Comparison of ENCODE assay signal across 10 mouse cellular contexts in genomic region chr8:86768499-86768898, GRCm38 (mm10). TPM values are rescaled to one million over a fixed set of nuclear protein-coding genes. Genes with fewer than 3 reads are reported as not detected.
A peak's percentile ranks its signal among the peaks of the same experiment; 100 is the strongest.
DNase-seq lines count a peak whose midpoint lies in the region; ATAC-seq and TF ChIP-seq lines count a peak whose summit lies in the region.
"Had no signal": no experiment of that assay in that cellular context is flagged by ENCODE, and none has a peak within 500 bp of the region (broad histone marks: within the 10 kb centered on the region; RNA-seq: fewer than 3 reads in every experiment).

No protein-coding gene starts in this region.

- peak overlapping the region; percentile 59 for H3K27ac ChIP-seq in heart, adult 2 months
- H3K27ac ChIP-seq in heart, embryonic 12.5 days (ENCODE audit: poor library complexity, severe bottlenecking), result no peak overlapping the region
- H3K27ac ChIP-seq in macrophage, result peak overlapping the region; percentile 64
- H3K27ac ChIP-seq in liver, embryonic 12.5 days, result no peak overlapping the region
- H3K27ac ChIP-seq: embryonic facial prominence, embryonic 13.5 days; limb, embryonic 12.5 days had no signal

- CTCF ChIA-PET in Patski (lab: Charles Lee), result interaction anchor here (0.7 kb wide), 1 partner anchor 9 kb away, joined by 3 read pairs; no protein-coding TSS in a partner anchor

- no peaks in the 10 kb centered on the region for H3K79me2 ChIP-seq in heart, adult 2 months (replicated peaks; ENCODE audit: control insufficient read depth, insufficient read depth, low read length)
- no peaks in the 10 kb centered on the region for H3K79me2 ChIP-seq in macrophage (ENCODE audit: inconsistent target)

- intact Hi-C loops in heart, adult 2 months (cut with DNase I), result no loop called here

- TF ChIP-seq EP300 in heart, adult 2 months (IDR thresholded peaks at IDR 0.05; ENCODE audit: insufficient read depth, low read depth, low read length), result 0 out of 2 replicates have a peak, but pooled peaks have one; percentile 50

- TF ChIP-seq POLR2A in heart, adult 2 months (IDR thresholded peaks at IDR 0.05; ENCODE audit: insufficient read depth, low read depth, low read length), result no peak

- ATAC-seq in heart, embryonic 12.5 days (ENCODE audit: insufficient number of reproducible peaks, low FRiP score), result no peak
- peak; percentile 78 for ATAC-seq in Patski
- no peak for ATAC-seq in liver, embryonic 12.5 days

- in situ Hi-C loops in Patski (cut with MboI; ENCODE audit: low pct_unique_long_range_greater_than_20kb), result no loop called here

- POLR2A ChIA-PET in Patski (lab: Charles Lee), result interaction anchor here (1.5 kb wide), 1 partner anchor 123 kb away, joined by 3 read pairs; no protein-coding TSS in a partner anchor

- no peak overlapping the region for H3K4me2 ChIP-seq in heart, embryonic 12.5 days
- H3K4me2 ChIP-seq in liver, embryonic 12.5 days, result no peak overlapping the region
- H3K4me2 ChIP-seq: embryonic facial prominence, embryonic 13.5 days; limb, embryonic 12.5 days had no signal

- H3K27me3 ChIP-seq in heart, adult 2 months (ENCODE audit: control insufficient read depth, insufficient read depth, low read length), result no peaks in the 10 kb centered on the region
- no peaks in the 10 kb centered on the region for H3K27me3 ChIP-seq in heart, embryonic 12.5 days (replicated peaks)
- no peaks in the 10 kb centered on the region for H3K27me3 ChIP-seq in Patski
- H3K27me3 ChIP-seq in liver, embryonic 12.5 days (replicated peaks), result peaks cover 41% of the 10 kb centered on the region
- H3K27me3 ChIP-seq: embryonic facial prominence, embryonic 13.5 days had no signal

- H3K9me3 ChIP-seq in heart, embryonic 12.5 days (replicated peaks), result no peaks in the 10 kb centered on the region
- no peaks in the 10 kb centered on the region for H3K9me3 ChIP-seq in liver, embryonic 12.5 days (replicated peaks)
- H3K9me3 ChIP-seq: embryonic facial prominence, embryonic 13.5 days; limb, embryonic 12.5 days had no signal

- peaks cover 2% of the 10 kb centered on the region; the same call in 1 of the 2 replicates for H3K4me1 ChIP-seq in heart, adult 2 months (ENCODE audit: control insufficient read depth, insufficient read depth, low read length)
- H3K4me1 ChIP-seq in heart, embryonic 12.5 days (replicated peaks), result peaks cover 6% of the 10 kb centered on the region
- H3K4me1 ChIP-seq in liver, embryonic 12.5 days, result peaks cover 14% of the 10 kb centered on the region

- H3K9ac ChIP-seq in heart, adult 2 months (ENCODE audit: low read depth, low read length), result no peak overlapping the region
- H3K9ac ChIP-seq in heart, embryonic 12.5 days, result no peak overlapping the region
- no peak overlapping the region for H3K9ac ChIP-seq in liver, embryonic 12.5 days
- H3K9ac ChIP-seq: embryonic facial prominence, embryonic 13.5 days; limb, embryonic 12.5 days had no signal

- no peak for TF ChIP-seq CTCF in heart, adult 2 months (IDR thresholded peaks at IDR 0.05)
- TF ChIP-seq CTCF in Patski (IDR thresholded peaks at IDR 0.05), result no peak

- peak; percentile 47 to 73 for DNase-seq in heart, adult 2 months
- DNase-seq in Patski (ENCODE audit: low read depth, low spot score), result peak; percentile 67
- peak; percentile 49 to 76 for DNase-seq in heart, adult 9 months (ENCODE audit: low spot score in 2 of 2)
- no peak for DNase-seq in spleen, adult 18-20 months
- DNase-seq in layer of hippocampus, adult 9-10 months (ENCODE audit: low spot score), result no peak

- H3K36me3 ChIP-seq in heart, adult 2 months (ENCODE audit: control insufficient read depth, insufficient read depth, low read length), result no peaks in the 10 kb centered on the region
- no peaks in the 10 kb centered on the region for H3K36me3 ChIP-seq in heart, embryonic 12.5 days
- no peaks in the 10 kb centered on the region for H3K36me3 ChIP-seq in macrophage (ENCODE audit: inconsistent target)
- no peaks in the 10 kb centered on the region for H3K36me3 ChIP-seq in liver, embryonic 12.5 days
- H3K36me3 ChIP-seq: embryonic facial prominence, embryonic 13.5 days; limb, embryonic 12.5 days had no signal

- 41% methylated on average over 5 of the region's 5 CpGs for WGBS in heart, adult 2 months
- 49% methylated on average over 5 of the region's 5 CpGs for WGBS in heart, embryonic 12.5 days
- 68% methylated on average over 5 of the region's 5 CpGs for WGBS in macrophage (ENCODE audit: missing documents)
- WGBS in liver, embryonic 12.5 days (ENCODE audit: insufficient replicate concordance), result 54% methylated on average over 5 of the region's 5 CpGs

- no peak overlapping the region for H3K4me3 ChIP-seq in heart, adult 2 months
- H3K4me3 ChIP-seq in heart, embryonic 12.5 days, result no peak overlapping the region
- no peak overlapping the region for H3K4me3 ChIP-seq in macrophage (ENCODE audit: inconsistent target)
- no peak overlapping the region for H3K4me3 ChIP-seq in liver, embryonic 12.5 days
- H3K4me3 ChIP-seq: embryonic facial prominence, embryonic 13.5 days; limb, embryonic 12.5 days had no signal

RNA-seq across cellular contexts. Expression of gene Siah1a, which starts 22.8 kb away (rescaled TPM):
- total RNA-seq in heart, adult 2 months (2021), result 10 to 100 TPM; 11.5 to 16.3 TPM
- 15.6 and 25.8 TPM in 2 replicates for polyA plus RNA-seq in heart, adult 2 months (2012; rRNA removed)
- polyA plus RNA-seq in heart, embryonic 12.5 days (2016; fragmentation: Nextera tagmentation; extraction: Ambion mirVana), result 38.3 and 40.0 TPM in 2 replicates
- polyA plus RNA-seq in Patski (2021), result 28.8 TPM
- total RNA-seq in macrophage (2018; cell fraction: chromatin; rRNA removed), result 10 to 100 TPM in 25 of 26 experiments, 1 to 10 TPM in 1; 8.8 to 37.4 (median 16.0) TPM
- total RNA-seq in macrophage (2018; cell fraction: cytosol; rRNA removed), result 10 to 100 TPM in 10 of 26 experiments, 1 to 10 TPM in 16; 7.4 to 15.4 (median 9.1) TPM
- total RNA-seq in macrophage (2018; cell fraction: nucleus; rRNA removed), result 10 to 100 TPM; 11.8 to 40.8 (median 25.1) TPM
- 6.3 to 9.4 TPM (median 7.6 TPM) in 3 replicates for polyA plus RNA-seq in macrophage (2018)
- 20.3 and 21.3 TPM in 2 replicates for polyA plus RNA-seq in liver, embryonic 12.5 days (2016; fragmentation: Nextera tagmentation; extraction: Ambion mirVana)

RNA-seq across cellular contexts. Expression of gene Gm10638, which starts 23.0 kb away (rescaled TPM):
- 1 to 10 TPM; 2.8 to 3.1 TPM for total RNA-seq in heart, adult 2 months (2021)
- polyA plus RNA-seq in heart, adult 2 months (2012; rRNA removed), result 0.73 and 2.0 TPM in 2 replicates
- polyA plus RNA-seq in heart, embryonic 12.5 days (2016; fragmentation: Nextera tagmentation; extraction: Ambion mirVana), result 4.9 and 5.0 TPM in 2 replicates
- polyA plus RNA-seq in Patski (2021), result 2.4 TPM
- total RNA-seq in macrophage (2018; cell fraction: chromatin; rRNA removed), result not detected
- total RNA-seq in macrophage (2018; cell fraction: cytosol; rRNA removed), result under 1 TPM in 7 of 26 experiments, not detected in 19; 0.14 to 0.47 (median 0.22) TPM
- total RNA-seq in macrophage (2018; cell fraction: nucleus; rRNA removed), result 1 to 10 TPM in 2 of 26 experiments, under 1 TPM in 5, not detected in 19; 0.61 to 1.2 (median 0.70) TPM
- not detected in 3 replicates for polyA plus RNA-seq in macrophage (2018)
- polyA plus RNA-seq in liver, embryonic 12.5 days (2016; fragmentation: Nextera tagmentation; extraction: Ambion mirVana), result 1.8 and 2.8 TPM in 2 replicates

Comparison
In these comparisons a context has a peak if more than half of its experiments do, and no peak if none do; other contexts are left out.
1. H3K27ac ChIP-seq: peak in heart, adult 2 months (single experiment) and macrophage (single experiment); none in heart, embryonic 12.5 days (single experiment) and liver, embryonic 12.5 days (single experiment).
2. DNase-seq: peak in heart, adult 2 months (2 of 2), Patski (single experiment) and heart, adult 9 months (2 of 2); none in spleen, adult 18-20 months (0 of 2) and layer of hippocampus, adult 9-10 months (single experiment).